Mouse (Mus musculus): ENCODE measurements around the gene Gm49339.
"Not testable (repeated sequence)": the region's sequence is repeated elsewhere in the genome, so short reads cannot be mapped to it uniquely, and the experiment has no call there.

The Gm49339 gene

GRCm38 (mm10) chr10:51480397-51480796 lies at the start of gene Gm49339, which contains the start of gene Lilr4b:
Gene Gm49339, plus strand, starts transcription at chr10:51480612.
Gene Lilr4b, plus strand, starts transcription at chr10:51480632.
- H3K27me3 ChIP-seq (ENCODE audit: control insufficient read depth, insufficient read depth, low read length, poor library complexity, severe bottlenecking); H3K36me3 ChIP-seq (ENCODE audit: control insufficient read depth, insufficient read depth, low read length, poor library complexity, severe bottlenecking): not testable (repeated sequence)
- peak; percentile 18 for DNase-seq (ENCODE audit: low read depth, low spot score)

DNA sequence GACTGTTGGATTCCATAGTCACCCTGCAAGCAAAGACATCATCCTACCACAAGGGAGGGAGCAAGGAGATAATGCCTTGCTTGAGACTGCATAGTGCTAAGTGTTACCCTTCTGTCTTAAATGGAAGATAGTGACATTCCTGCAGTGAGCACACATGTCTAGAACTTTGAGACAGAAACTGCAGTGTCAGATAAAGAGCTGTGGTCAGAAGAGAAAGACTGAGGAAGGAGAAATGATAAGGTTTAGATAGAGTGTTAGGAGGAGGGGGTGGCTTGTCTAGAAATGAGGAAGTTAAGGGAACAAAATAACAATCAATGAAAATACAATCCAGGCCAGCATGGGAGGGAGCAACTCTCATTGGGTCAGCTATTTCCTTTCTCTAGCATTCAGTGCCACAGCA lies 47.5 kb upstream of the Gm49339 start:
- Histone ChIP-seq H3K36me3 (ENCODE audit: control insufficient read depth, insufficient read depth, low read length, poor library complexity, severe bottlenecking) (no peaks in the 10 kb centered on the region), H3K27me3 (ENCODE audit: control insufficient read depth, insufficient read depth, low read length, poor library complexity, severe bottlenecking) (no peaks in the 10 kb centered on the region)
- DNase-seq (ENCODE audit: low read depth, low spot score): no peak

DNA sequence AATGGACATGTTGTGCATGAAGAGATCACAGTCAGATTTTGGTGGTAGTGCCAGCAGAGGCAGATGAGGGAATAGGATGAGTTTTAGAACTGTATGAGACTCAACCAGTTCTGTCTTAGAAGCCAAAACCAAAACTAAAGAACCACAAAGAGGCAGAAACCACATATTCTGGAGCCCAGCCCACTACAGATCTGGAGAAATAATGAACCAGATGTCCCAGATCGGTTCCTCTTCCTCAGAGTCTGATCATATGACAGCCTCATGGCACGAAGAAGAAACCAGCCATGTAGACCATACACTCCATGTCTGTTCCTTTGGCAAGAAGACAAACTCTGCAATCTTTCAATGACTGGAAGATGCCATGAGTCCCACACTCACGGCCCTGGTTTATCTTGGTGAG lies 44.7 kb upstream of the Gm49339 start:
- Histone ChIP-seq H3K36me3 (ENCODE audit: control insufficient read depth, insufficient read depth, low read length, poor library complexity, severe bottlenecking) (no peaks in the 10 kb centered on the region), H3K27me3 (ENCODE audit: control insufficient read depth, insufficient read depth, low read length, poor library complexity, severe bottlenecking) (no peaks in the 10 kb centered on the region)
- no peak for DNase-seq (ENCODE audit: low read depth, low spot score)

DNA sequence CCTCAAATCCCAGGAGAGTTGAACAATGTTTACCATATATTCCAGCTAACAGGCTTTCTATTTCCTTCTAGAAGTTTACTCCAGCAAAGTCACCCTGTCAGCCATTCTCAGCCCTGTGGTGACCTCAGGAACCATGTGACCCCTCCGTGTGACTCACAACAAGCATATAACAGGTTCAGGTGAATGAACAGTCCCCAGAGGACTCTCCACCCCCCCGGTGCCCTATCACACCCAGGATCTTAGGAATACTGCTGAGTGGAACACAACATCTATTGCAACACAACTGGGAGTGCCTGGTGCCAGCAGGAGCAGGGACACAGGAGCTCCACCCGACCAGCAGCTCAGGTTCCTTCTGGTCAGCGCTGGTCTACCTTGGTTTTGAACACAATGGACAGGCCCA lies 28.8 kb upstream of the Gm49339 start:
- DNase-seq (ENCODE audit: low read depth, low spot score): no peak
- Histone ChIP-seq H3K36me3 (ENCODE audit: control insufficient read depth, insufficient read depth, low read length, poor library complexity, severe bottlenecking) (no peaks in the 10 kb centered on the region), H3K27me3 (ENCODE audit: control insufficient read depth, insufficient read depth, low read length, poor library complexity, severe bottlenecking) (no peaks in the 10 kb centered on the region)

GRCm38 (mm10) chr10:51453616-51454298 lies 26.7 kb upstream of the Gm49339 start:
- DNase-seq (ENCODE audit: low read depth, low spot score): peak; percentile 76

GRCm38 (mm10) chr10:51454365-51454764 lies 26.0 kb upstream of the Gm49339 start:
- Histone ChIP-seq H3K36me3 (ENCODE audit: control insufficient read depth, insufficient read depth, low read length, poor library complexity, severe bottlenecking) (no peaks in the 10 kb centered on the region), H3K27me3 (ENCODE audit: control insufficient read depth, insufficient read depth, low read length, poor library complexity, severe bottlenecking) (no peaks in the 10 kb centered on the region)
- DNase-seq (ENCODE audit: low read depth, low spot score): peak; percentile 45

More at GRCm38 (mm10) chr10:51453616-51454298, 26.7 kb upstream of the Gm49339 start:
- H3K27me3 ChIP-seq (ENCODE audit: control insufficient read depth, insufficient read depth, low read length, poor library complexity, severe bottlenecking): no peaks in the 10 kb centered on the region
- no peaks in the 10 kb centered on the region for H3K36me3 ChIP-seq (ENCODE audit: control insufficient read depth, insufficient read depth, low read length, poor library complexity, severe bottlenecking)

GRCm38 (mm10) chr10:51455762-51456161 lies 24.6 kb upstream of the Gm49339 start:
- DNase-seq (ENCODE audit: low read depth, low spot score): peak; percentile 71
- H3K27me3 ChIP-seq (ENCODE audit: control insufficient read depth, insufficient read depth, low read length, poor library complexity, severe bottlenecking): no peaks in the 10 kb centered on the region

DNA sequence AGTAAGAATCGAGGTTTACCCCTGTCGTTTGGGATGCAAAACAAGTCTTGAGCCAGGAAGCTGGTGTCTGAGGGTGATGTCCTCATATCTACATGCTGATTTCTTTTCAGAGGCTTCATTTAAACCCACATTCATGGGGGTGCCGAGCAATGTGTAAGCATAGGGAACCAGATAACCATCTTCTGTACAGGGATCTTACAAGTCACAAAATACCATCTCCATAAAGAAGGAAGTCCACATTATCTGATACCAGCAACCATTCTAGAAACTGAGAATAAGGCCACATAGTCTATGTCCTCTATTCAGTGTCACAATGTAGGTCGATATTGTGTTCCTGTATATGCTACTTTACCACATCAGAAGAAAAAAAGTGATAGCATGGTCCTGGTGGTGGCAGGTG lies 24.0 kb upstream of the Gm49339 start:
- peak; percentile 29 for DNase-seq (ENCODE audit: low read depth, low spot score)
- no peaks in the 10 kb centered on the region for H3K36me3 ChIP-seq (ENCODE audit: control insufficient read depth, insufficient read depth, low read length, poor library complexity, severe bottlenecking)

More at GRCm38 (mm10) chr10:51455762-51456161, 24.6 kb upstream of the Gm49339 start:
- H3K36me3 ChIP-seq (ENCODE audit: control insufficient read depth, insufficient read depth, low read length, poor library complexity, severe bottlenecking): no peaks in the 10 kb centered on the region

DNA sequence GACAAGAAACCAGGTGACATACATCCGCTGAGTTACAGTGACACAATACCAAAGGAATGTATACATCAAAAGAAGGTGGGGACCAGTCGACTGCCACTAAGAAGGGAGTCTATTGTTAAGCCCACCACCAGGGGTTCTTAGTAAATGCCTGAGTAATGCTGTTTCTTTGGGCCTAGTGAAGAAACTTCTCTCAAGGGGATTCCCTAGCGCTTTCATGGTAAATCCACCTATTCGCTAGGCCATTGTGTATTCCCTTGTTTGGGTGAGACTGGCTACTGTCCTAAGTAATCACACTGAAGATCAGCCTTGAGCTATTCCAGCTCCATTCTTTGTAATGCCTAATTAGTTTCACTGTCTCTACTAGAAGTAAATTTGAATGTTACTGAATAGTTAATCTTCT lies 16.6 kb upstream of the Gm49339 start:
- not testable (repeated sequence) for DNase-seq (ENCODE audit: low read depth, low spot score); H3K36me3 ChIP-seq (ENCODE audit: control insufficient read depth, insufficient read depth, low read length, poor library complexity, severe bottlenecking); H3K27me3 ChIP-seq (ENCODE audit: control insufficient read depth, insufficient read depth, low read length, poor library complexity, severe bottlenecking)

More for the DNA sequence above, 24.0 kb upstream of the Gm49339 start:
- H3K27me3 ChIP-seq (ENCODE audit: control insufficient read depth, insufficient read depth, low read length, poor library complexity, severe bottlenecking): no peaks in the 10 kb centered on the region

DNA sequence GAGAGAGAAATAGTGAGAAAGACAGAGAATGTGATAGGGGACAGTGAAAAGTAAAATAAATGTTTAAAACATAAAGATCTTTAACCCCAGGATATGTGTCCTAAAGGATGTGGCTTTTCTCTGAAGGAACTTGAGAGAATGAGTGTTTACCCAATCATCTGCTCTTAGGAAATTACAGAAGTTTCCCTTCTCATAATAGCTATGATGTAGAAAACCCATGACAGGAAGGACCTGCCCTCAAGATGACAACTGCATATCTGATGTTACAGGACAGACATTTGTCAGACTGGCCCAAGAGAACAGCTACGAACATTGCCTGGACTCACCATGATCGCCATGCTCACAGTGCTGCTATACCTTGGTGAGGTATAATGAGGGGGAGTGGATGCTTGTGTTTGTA lies 10.3 kb downstream of the Gm49339 start, which contains the start of gene Lilrb4a:
TSS of gene Lilrb4a (plus strand) at position 266 of the 400 bp plus-strand sequence.
- peak; percentile 38 for DNase-seq (ENCODE audit: low read depth, low spot score)
- not testable (repeated sequence) for H3K36me3 ChIP-seq (ENCODE audit: control insufficient read depth, insufficient read depth, low read length, poor library complexity, severe bottlenecking)

DNA sequence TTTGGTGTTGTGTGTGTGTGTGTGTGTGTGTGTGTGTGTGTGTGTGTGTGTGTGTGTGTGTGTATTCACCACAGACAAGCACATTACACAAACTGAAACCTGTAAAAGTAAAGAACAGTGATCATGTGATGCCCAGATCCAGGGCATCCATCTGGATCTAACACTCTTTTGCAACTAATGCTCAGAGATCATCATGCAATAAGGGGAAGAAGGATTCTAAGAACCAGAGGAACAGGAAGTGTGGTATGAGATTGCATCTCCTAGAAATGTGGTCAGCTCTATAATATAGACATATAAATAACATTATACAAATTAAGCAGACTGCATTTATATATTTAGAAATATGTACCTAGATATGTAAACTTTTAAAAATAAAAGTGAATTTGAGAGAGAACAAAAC lies 39.6 kb downstream of the Gm49339 start:
- no peak for DNase-seq (ENCODE audit: low read depth, low spot score)
- Histone ChIP-seq H3K36me3 (ENCODE audit: control insufficient read depth, insufficient read depth, low read length, poor library complexity, severe bottlenecking) (no peaks in the 10 kb centered on the region), H3K27me3 (ENCODE audit: control insufficient read depth, insufficient read depth, low read length, poor library complexity, severe bottlenecking) (no peaks in the 10 kb centered on the region)

More for the DNA sequence above, 10.3 kb downstream of the Gm49339 start, which contains the start of gene Lilrb4a:
- H3K27me3 ChIP-seq (ENCODE audit: control insufficient read depth, insufficient read depth, low read length, poor library complexity, severe bottlenecking): not testable (repeated sequence)

DNA sequence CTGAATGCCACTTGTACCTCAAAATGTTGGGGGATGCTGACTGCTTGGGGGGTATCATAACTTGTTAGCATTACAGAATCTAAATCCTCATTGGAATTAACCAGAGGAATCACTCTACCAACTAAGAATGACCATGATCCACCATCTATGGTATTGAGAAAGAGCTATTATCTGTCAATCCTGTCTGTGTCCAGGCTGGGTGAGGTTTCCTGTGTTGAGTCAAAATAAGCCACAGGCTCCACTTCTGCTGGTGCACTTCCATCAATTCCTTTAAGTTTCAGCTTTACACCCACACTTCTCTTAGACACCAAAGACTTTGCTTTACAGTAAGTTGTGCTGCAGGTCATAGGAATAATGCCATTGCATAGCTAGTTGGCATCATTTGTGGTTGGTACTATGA lies 41.0 kb downstream of the Gm49339 start:
- no peaks in the 10 kb centered on the region for H3K36me3 ChIP-seq (ENCODE audit: control insufficient read depth, insufficient read depth, low read length, poor library complexity, severe bottlenecking)
- no peak for DNase-seq (ENCODE audit: low read depth, low spot score)
- H3K27me3 ChIP-seq (ENCODE audit: control insufficient read depth, insufficient read depth, low read length, poor library complexity, severe bottlenecking): no peaks in the 10 kb centered on the region

DNA sequence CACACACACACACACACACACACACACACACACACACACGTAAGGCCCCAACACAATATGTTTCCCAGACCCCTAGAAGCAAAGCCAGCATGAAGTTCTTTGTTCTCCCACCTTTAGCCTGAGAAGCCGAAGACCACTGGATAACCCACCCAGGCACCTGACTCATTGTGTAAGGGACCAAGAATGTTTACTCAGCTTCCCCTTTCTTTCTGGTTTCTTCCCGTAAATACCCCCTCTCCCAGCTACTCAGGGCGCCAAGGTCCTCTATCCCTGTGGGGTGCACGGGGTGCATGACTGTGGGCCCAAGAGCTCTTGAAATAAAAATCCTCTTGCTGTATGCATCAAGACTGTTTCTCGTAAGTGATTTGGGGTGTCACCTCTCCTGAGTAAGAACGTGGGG lies 45.7 kb downstream of the Gm49339 start:
- H3K36me3 ChIP-seq (ENCODE audit: control insufficient read depth, insufficient read depth, low read length, poor library complexity, severe bottlenecking): no peaks in the 10 kb centered on the region
- DNase-seq (ENCODE audit: low read depth, low spot score): no peak
- H3K27me3 ChIP-seq (ENCODE audit: control insufficient read depth, insufficient read depth, low read length, poor library complexity, severe bottlenecking): no peaks in the 10 kb centered on the region

DNA sequence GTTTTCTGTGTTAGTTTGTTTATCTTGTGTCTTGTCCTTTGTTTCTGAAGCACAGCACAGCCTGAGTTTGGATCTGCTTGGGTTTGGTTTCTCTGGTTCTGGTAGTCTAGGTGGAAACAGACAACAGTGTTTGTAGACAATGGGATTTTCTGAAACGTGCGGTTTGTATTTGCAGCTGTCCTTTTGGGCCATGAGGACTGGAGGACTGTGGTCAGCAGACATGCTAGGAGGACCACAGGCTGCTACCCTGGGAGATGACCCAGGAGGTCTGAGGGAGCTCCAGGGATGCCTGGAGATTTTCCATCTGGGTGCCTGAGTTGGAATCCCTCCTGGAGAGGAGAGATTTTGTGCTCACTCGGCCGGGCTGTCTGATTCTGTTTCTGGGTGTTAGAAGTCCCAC lies 46.2 kb downstream of the Gm49339 start:
- H3K36me3 ChIP-seq (ENCODE audit: control insufficient read depth, insufficient read depth, low read length, poor library complexity, severe bottlenecking): no peaks in the 10 kb centered on the region
- no peak for DNase-seq (ENCODE audit: low read depth, low spot score)
- no peaks in the 10 kb centered on the region for H3K27me3 ChIP-seq (ENCODE audit: control insufficient read depth, insufficient read depth, low read length, poor library complexity, severe bottlenecking)

DNA sequence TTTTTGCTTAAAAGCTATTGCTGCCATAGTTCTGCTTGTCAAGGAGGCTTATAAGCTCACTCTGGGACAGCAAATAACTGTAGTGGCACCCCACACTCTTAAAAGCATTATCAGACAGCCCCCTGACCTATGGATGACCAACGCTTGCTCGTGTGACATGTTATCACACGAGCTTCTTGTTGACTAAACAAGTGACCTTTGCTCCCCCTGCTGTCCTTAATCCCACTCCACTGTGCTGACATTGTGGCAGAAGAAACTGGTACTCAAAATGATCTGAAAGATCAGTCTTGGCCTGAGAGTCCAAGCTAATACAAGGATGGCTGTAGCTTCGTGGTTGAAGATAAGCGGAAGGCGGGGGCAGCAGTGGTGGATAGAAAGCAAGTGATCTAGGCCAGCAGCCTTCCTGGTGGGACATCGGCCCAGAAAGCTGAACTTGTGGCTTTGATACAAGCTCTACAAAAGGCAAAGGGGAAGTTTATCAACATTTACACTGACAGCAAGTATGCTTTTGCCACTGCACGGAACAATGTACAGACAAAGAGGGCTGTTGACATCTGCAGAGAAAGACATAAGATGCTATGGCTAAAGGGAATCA lies 48.5 kb downstream of the Gm49339 start:
- DNase-seq (ENCODE audit: low read depth, low spot score): peak; percentile 67
- Histone ChIP-seq H3K36me3 (ENCODE audit: control insufficient read depth, insufficient read depth, low read length, poor library complexity, severe bottlenecking) (no peaks in the 10 kb centered on the region), H3K27me3 (ENCODE audit: control insufficient read depth, insufficient read depth, low read length, poor library complexity, severe bottlenecking) (no peaks in the 10 kb centered on the region)
